ENCODE assay signal across 9 mouse cellular contexts in genomic region chr1:131765357-131766001, GRCm38 (mm10). TPM values are rescaled to one million over a fixed set of nuclear protein-coding genes. Genes with fewer than 3 reads are reported as not detected.
DNase-seq lines count a peak whose midpoint lies in the region; ATAC-seq and TF ChIP-seq lines count a peak whose summit lies in the region.
"Had no signal": no experiment of that assay in that cellular context is flagged by ENCODE, and none has a peak within 500 bp of the region (broad histone marks: within the 10 kb centered on the region; RNA-seq: fewer than 3 reads in every experiment).

No protein-coding gene starts in this region.

- no peaks in the 10 kb centered on the region for H3K9me3 ChIP-seq in embryonic facial prominence, embryonic 14.5 days (ENCODE audit: control insufficient read depth, low read length)
- H3K9me3 ChIP-seq in liver, embryonic 14.5 days (ENCODE audit: control insufficient read depth, low read length): no peaks in the 10 kb centered on the region
- no peaks in the 10 kb centered on the region for H3K9me3 ChIP-seq in neural tube, embryonic 13.5 days
- H3K9me3 ChIP-seq: heart, embryonic 13.5 days had no signal

- H3K4me2 ChIP-seq in embryonic facial prominence, embryonic 14.5 days (ENCODE audit: low read depth, low read length): no peak overlapping the region
- no peak overlapping the region for H3K4me2 ChIP-seq in liver, embryonic 14.5 days (ENCODE audit: low read depth)
- H3K4me2 ChIP-seq in neural tube, embryonic 13.5 days: peak overlapping the region; percentile 24; the same call in 1 of the 2 replicates
- H3K4me2 ChIP-seq: heart, embryonic 13.5 days had no signal

- no peaks in the 10 kb centered on the region for H3K36me3 ChIP-seq in embryonic facial prominence, embryonic 14.5 days (ENCODE audit: control insufficient read depth, insufficient read depth, low read length)
- no peaks in the 10 kb centered on the region for H3K36me3 ChIP-seq in liver, embryonic 14.5 days (replicated peaks; ENCODE audit: control insufficient read depth, insufficient read depth, low read depth)
- H3K36me3 ChIP-seq in neural tube, embryonic 13.5 days: no peaks in the 10 kb centered on the region
- H3K36me3 ChIP-seq: heart, embryonic 13.5 days had no signal

- peak; percentile 96 for TF ChIP-seq CTCF in liver, embryonic 14.5 days (IDR thresholded peaks at IDR 0.05; ENCODE audit: low read depth)

- DNase-seq in adrenal gland, postnatal 4 days (ENCODE audit: low spot score in 2 of 2): peak; percentile 59 to 69
- peak; percentile 67 for DNase-seq in embryonic facial prominence, embryonic 14.5 days (ENCODE audit: low spot score)
- DNase-seq in heart, adult 9 months (ENCODE audit: low spot score in 2 of 2): peak; percentile 53 to 76
- DNase-seq in kidney, postnatal 14 days: peak; percentile 82
- peak; percentile 20 to 29 (median 26) for DNase-seq in liver, embryonic 14.5 days (ENCODE audit: low read depth in 3 of 3, low spot score in 3 of 3)
- peak; percentile 92 for DNase-seq in testis, postnatal 10 days (ENCODE audit: low spot score)

- 12% methylated on average over 11 of the region's 11 CpGs for WGBS in embryonic facial prominence, embryonic 14.5 days
- WGBS in liver, embryonic 14.5 days (ENCODE audit: insufficient replicate concordance): 13% methylated on average over 11 of the region's 11 CpGs
- 12% methylated on average over 11 of the region's 11 CpGs for WGBS in neural tube, embryonic 13.5 days

- peak; percentile 88 for ATAC-seq in CD4-positive, CD25-positive, alpha-beta regulatory T cell, adult 4 months
- ATAC-seq in embryonic facial prominence, embryonic 14.5 days (ENCODE audit: low read depth): 0 out of 2 replicates have a peak, but pooled peaks have one; percentile 44
- no peak for ATAC-seq in liver, embryonic 14.5 days (ENCODE audit: insufficient read depth)
- ATAC-seq in neural tube, embryonic 13.5 days (ENCODE audit: low read depth): peak; percentile 45; the same call in 1 of the 2 replicates

- H3K4me1 ChIP-seq in embryonic facial prominence, embryonic 14.5 days (ENCODE audit: control insufficient read depth, insufficient read depth, low read length): no peaks in the 10 kb centered on the region
- H3K4me1 ChIP-seq in liver, embryonic 14.5 days (replicated peaks; ENCODE audit: control insufficient read depth in 2 of 2, insufficient read depth in 2 of 2, low read length in 1 of 2): no peaks in the 10 kb centered on the region
- no peaks in the 10 kb centered on the region; the same call in 1 of the 2 replicates for H3K4me1 ChIP-seq in neural tube, embryonic 13.5 days (replicated peaks)

- H3K27me3 ChIP-seq in embryonic facial prominence, embryonic 14.5 days (replicated peaks; ENCODE audit: control insufficient read depth, insufficient read depth, low read length): no peaks in the 10 kb centered on the region
- H3K27me3 ChIP-seq in liver, embryonic 14.5 days (ENCODE audit: control insufficient read depth, insufficient read depth, low read length): no peaks in the 10 kb centered on the region
- H3K27me3 ChIP-seq in neural tube, embryonic 13.5 days: no peaks in the 10 kb centered on the region

- no peak for TF ChIP-seq EP300 in liver, embryonic 14.5 days (IDR thresholded peaks at IDR 0.05; ENCODE audit: low read depth)

- H3K9ac ChIP-seq in embryonic facial prominence, embryonic 14.5 days (ENCODE audit: low read depth, low read length): no peak overlapping the region
- no peak overlapping the region for H3K9ac ChIP-seq in liver, embryonic 14.5 days (replicated peaks)
- peak overlapping the region; percentile 26; the same call in 1 of the 2 replicates for H3K9ac ChIP-seq in neural tube, embryonic 13.5 days
- H3K9ac ChIP-seq: heart, embryonic 13.5 days had no signal

- H3K27ac ChIP-seq in embryonic facial prominence, embryonic 14.5 days (replicated peaks; ENCODE audit: low read depth, low read length): no peak overlapping the region
- no peak overlapping the region for H3K27ac ChIP-seq in liver, embryonic 14.5 days
- H3K27ac ChIP-seq in neural tube, embryonic 13.5 days (replicated peaks): no peak overlapping the region
- H3K27ac ChIP-seq: heart, embryonic 13.5 days had no signal

- no peak overlapping the region for H3K4me3 ChIP-seq in embryonic facial prominence, embryonic 14.5 days (ENCODE audit: low read depth, low read length)
- H3K4me3 ChIP-seq in liver, embryonic 14.5 days (ENCODE audit: insufficient read depth in 1 of 2, low read depth in 2 of 2, low read length in 2 of 2): no peak overlapping the region
- no peak overlapping the region for H3K4me3 ChIP-seq in neural tube, embryonic 13.5 days
- H3K4me3 ChIP-seq: heart, embryonic 13.5 days had no signal

RNA-seq across cellular contexts. Expression of gene Slc26a9, which starts 21.7 kb away (rescaled TPM):
- polyA plus RNA-seq in CD4-positive, CD25-positive, alpha-beta regulatory T cell, adult 4 months (2017; shearing (Covaris generic)): not detected
- under 1 TPM; 0.51 to 0.73 TPM for total RNA-seq in adrenal gland, postnatal 4 days (2021)
- polyA plus RNA-seq in embryonic facial prominence, embryonic 14.5 days (2014; fragmentation: Nextera tagmentation; extraction: Ambion mirVana): 0.10 TPM in 1 of 2 replicates, not detected in the other
- not detected in 2 replicates for polyA plus RNA-seq in liver, embryonic 14.5 days (2012; rRNA removed)
- polyA plus RNA-seq in liver, embryonic 14.5 days (2014; fragmentation: Nextera tagmentation; extraction: Ambion mirVana): 0.06 TPM in 1 of 2 replicates, not detected in the other
- polyA plus RNA-seq in neural tube, embryonic 13.5 days (2015; fragmentation: Nextera tagmentation; extraction: Ambion mirVana): not detected in 2 replicates

RNA-seq across cellular contexts. Expression of gene Pm20d1, which starts 31.7 kb away (rescaled TPM):
- polyA plus RNA-seq in CD4-positive, CD25-positive, alpha-beta regulatory T cell, adult 4 months (2017; shearing (Covaris generic)): under 1 TPM in 1 of 2 experiments, not detected in 1; 0.05 TPM
- total RNA-seq in adrenal gland, postnatal 4 days (2021): 10 to 100 TPM; 11.0 to 11.5 TPM
- 0.38 and 0.48 TPM in 2 replicates for polyA plus RNA-seq in embryonic facial prominence, embryonic 14.5 days (2014; fragmentation: Nextera tagmentation; extraction: Ambion mirVana)
- 1.7 and 2.0 TPM in 2 replicates for polyA plus RNA-seq in liver, embryonic 14.5 days (2012; rRNA removed)
- 3.4 and 5.6 TPM in 2 replicates for polyA plus RNA-seq in liver, embryonic 14.5 days (2014; fragmentation: Nextera tagmentation; extraction: Ambion mirVana)
- 0.14 and 0.29 TPM in 2 replicates for polyA plus RNA-seq in neural tube, embryonic 13.5 days (2015; fragmentation: Nextera tagmentation; extraction: Ambion mirVana)

Comparison
In these comparisons a context has a peak if more than half of its experiments do, and no peak if none do; other contexts are left out.
1. DNase-seq: peak in every context shown above with its lines; median percentile 92 in testis, postnatal 10 days; 82 in kidney, postnatal 14 days; 67 in embryonic facial prominence, embryonic 14.5 days; 64 in heart, adult 9 months; 64 in adrenal gland, postnatal 4 days; 26 in liver, embryonic 14.5 days.